Mouse (Mus musculus): Measurements from ENCODE around the gene Enah. TPM values are rescaled to one million over a fixed set of nuclear protein-coding genes. Genes with fewer than 3 reads are reported as not detected.

Enah gene
- 37.4 and 40.4 TPM in 2 replicates for polyA plus RNA-seq (2016; fragmentation: Nextera tagmentation; extraction: Ambion mirVana)

GRCm38 (mm10) chr1:182019926-182020801 is at the start of gene Enah:
Gene Enah (minus strand): TSS chr1:182019990.
- H3K4me2 ChIP-seq = peak within 1 kb of the TSS; percentile 70
- no peaks in the 10 kb centered on the region for H3K27me3 ChIP-seq
- H3K9ac ChIP-seq = peak within 1 kb of the TSS; percentile 100
- ATAC-seq (ENCODE audit: low FRiP score) = peak; percentile 87
- WGBS = under 1% methylated on average over 77 of the region's 109 CpGs
- H3K36me3 ChIP-seq (replicated peaks) = peaks cover 5% of the 10 kb centered on the region
- peak within 1 kb of the TSS; percentile 96 for H3K4me3 ChIP-seq (replicated peaks)
- H3K4me1 ChIP-seq = peaks cover 22% of the 10 kb centered on the region
- H3K27ac ChIP-seq = peak within 1 kb of the TSS; percentile 99
- no peaks in the 10 kb centered on the region for H3K9me3 ChIP-seq

GRCm38 (mm10) chr1:182068136-182068535 is 48.3 kb upstream of the Enah start:
- ATAC-seq (ENCODE audit: low FRiP score) = no peak
- Histone ChIP-seq H3K4me3 (replicated peaks) (no peak overlapping the region), H3K27me3 (no peaks in the 10 kb centered on the region), H3K4me2 (no peak overlapping the region), H3K9me3 (no peaks in the 10 kb centered on the region), H3K27ac (no peak overlapping the region), H3K9ac (no peak overlapping the region), H3K4me1 (no peaks in the 10 kb centered on the region), H3K36me3 (replicated peaks) (no peaks in the 10 kb centered on the region)
- WGBS = 92% methylated on average over 7 of the region's 7 CpGs

GRCm38 (mm10) chr1:182066527-182067465 is 47.0 kb upstream of the Enah start:
- Histone ChIP-seq H3K9me3 (no peaks in the 10 kb centered on the region), H3K4me1 (no peaks in the 10 kb centered on the region)
- WGBS = 81% methylated on average over 9 of the region's 9 CpGs

GRCm38 (mm10) chr1:182063716-182064115 is 43.9 kb upstream of the Enah start:
- no peaks in the 10 kb centered on the region for H3K27me3 ChIP-seq
- WGBS = 74% methylated on average over 8 of the region's 8 CpGs
- no peaks in the 10 kb centered on the region for H3K9me3 ChIP-seq
- no peak overlapping the region for H3K9ac ChIP-seq
- no peak overlapping the region for H3K27ac ChIP-seq
- no peak overlapping the region for H3K4me3 ChIP-seq (replicated peaks)
- H3K4me2 ChIP-seq = no peak overlapping the region
- no peak for ATAC-seq (ENCODE audit: low FRiP score)
- no peaks in the 10 kb centered on the region for H3K4me1 ChIP-seq
- H3K36me3 ChIP-seq (replicated peaks) = no peaks in the 10 kb centered on the region

More at GRCm38 (mm10) chr1:182066527-182067465, 47.0 kb upstream of the Enah start:
- no peak overlapping the region for H3K27ac ChIP-seq
- H3K9ac ChIP-seq = no peak overlapping the region
- no peaks in the 10 kb centered on the region for H3K36me3 ChIP-seq (replicated peaks)
- no peak overlapping the region for H3K4me3 ChIP-seq (replicated peaks)
- no peak overlapping the region for H3K4me2 ChIP-seq
- no peaks in the 10 kb centered on the region for H3K27me3 ChIP-seq
- ATAC-seq (ENCODE audit: low FRiP score) = no peak

GRCm38 (mm10) chr1:182062801-182063200 is 43.0 kb upstream of the Enah start:
- H3K9me3 ChIP-seq = no peaks in the 10 kb centered on the region
- H3K27ac ChIP-seq = no peak overlapping the region
- no peak overlapping the region for H3K4me3 ChIP-seq (replicated peaks)
- 98% methylated on average over 8 of the region's 8 CpGs for WGBS
- H3K4me1 ChIP-seq = no peaks in the 10 kb centered on the region
- H3K36me3 ChIP-seq (replicated peaks) = no peaks in the 10 kb centered on the region
- no peak for ATAC-seq (ENCODE audit: low FRiP score)
- H3K9ac ChIP-seq = no peak overlapping the region
- H3K27me3 ChIP-seq = no peaks in the 10 kb centered on the region
- H3K4me2 ChIP-seq = no peak overlapping the region

GRCm38 (mm10) chr1:182061203-182061602 is 41.4 kb upstream of the Enah start:
- Histone ChIP-seq H3K9me3 (no peaks in the 10 kb centered on the region), H3K9ac (no peak overlapping the region), H3K4me2 (no peak overlapping the region), H3K27me3 (no peaks in the 10 kb centered on the region), H3K36me3 (replicated peaks) (no peaks in the 10 kb centered on the region), H3K4me1 (no peaks in the 10 kb centered on the region), H3K4me3 (replicated peaks) (no peak overlapping the region), H3K27ac (no peak overlapping the region)
- 92% methylated on average over 4 of the region's 4 CpGs for WGBS
- no peak for ATAC-seq (ENCODE audit: low FRiP score)

- 90% methylated on average over 5 of the region's 5 CpGs for WGBS
These were observed 40.0 kb upstream of the Enah start for GRCm38 (mm10) chr1:182059806-182060205.

GRCm38 (mm10) chr1:182057998-182058397 is 38.2 kb upstream of the Enah start:
- Histone ChIP-seq H3K36me3 (replicated peaks) (no peaks in the 10 kb centered on the region), H3K4me3 (replicated peaks) (no peak overlapping the region), H3K9me3 (no peaks in the 10 kb centered on the region), H3K4me2 (no peak overlapping the region), H3K27ac (no peak overlapping the region), H3K27me3 (no peaks in the 10 kb centered on the region), H3K9ac (no peak overlapping the region), H3K4me1 (peaks cover 4% of the 10 kb centered on the region)
- no peak for ATAC-seq (ENCODE audit: low FRiP score)
- WGBS = 72% methylated on average over 6 of the region's 6 CpGs

More at GRCm38 (mm10) chr1:182059806-182060205, 40.0 kb upstream of the Enah start:
- Histone ChIP-seq H3K4me3 (replicated peaks) (no peak overlapping the region), H3K27ac (no peak overlapping the region), H3K4me2 (no peak overlapping the region), H3K9ac (no peak overlapping the region), H3K9me3 (no peaks in the 10 kb centered on the region), H3K27me3 (no peaks in the 10 kb centered on the region), H3K4me1 (no peaks in the 10 kb centered on the region), H3K36me3 (replicated peaks) (no peaks in the 10 kb centered on the region)
- no peak for ATAC-seq (ENCODE audit: low FRiP score)

GRCm38 (mm10) chr1:182055122-182055521 is 35.3 kb upstream of the Enah start:
- no peaks in the 10 kb centered on the region for H3K27me3 ChIP-seq
- no peaks in the 10 kb centered on the region for H3K36me3 ChIP-seq (replicated peaks)
- H3K4me3 ChIP-seq (replicated peaks) = no peak overlapping the region
- H3K4me2 ChIP-seq = no peak overlapping the region
- H3K27ac ChIP-seq = no peak overlapping the region
- no peak for ATAC-seq (ENCODE audit: low FRiP score)
- no peak overlapping the region for H3K9ac ChIP-seq
- no peaks in the 10 kb centered on the region for H3K9me3 ChIP-seq
- 72% methylated on average over 9 of the region's 9 CpGs for WGBS
- peaks cover 6% of the 10 kb centered on the region for H3K4me1 ChIP-seq

- no peak for ATAC-seq (ENCODE audit: low FRiP score)
These were observed 34.9 kb upstream of the Enah start for GRCm38 (mm10) chr1:182054651-182055050.

GRCm38 (mm10) chr1:182052973-182053372 is 33.2 kb upstream of the Enah start:
- no peak overlapping the region for H3K4me3 ChIP-seq (replicated peaks)
- no peaks in the 10 kb centered on the region for H3K27me3 ChIP-seq
- 57% methylated on average over 10 of the region's 10 CpGs for WGBS
- H3K4me2 ChIP-seq = no peak overlapping the region
- no peak overlapping the region for H3K27ac ChIP-seq
- H3K4me1 ChIP-seq = peaks cover 6% of the 10 kb centered on the region
- H3K9me3 ChIP-seq = no peaks in the 10 kb centered on the region
- H3K9ac ChIP-seq = no peak overlapping the region
- no peak for ATAC-seq (ENCODE audit: low FRiP score)
- no peaks in the 10 kb centered on the region for H3K36me3 ChIP-seq (replicated peaks)

More at GRCm38 (mm10) chr1:182054651-182055050, 34.9 kb upstream of the Enah start:
- 91% methylated on average over 6 of the region's 6 CpGs for WGBS
- no peaks in the 10 kb centered on the region for H3K36me3 ChIP-seq (replicated peaks)
- H3K4me2 ChIP-seq = no peak overlapping the region
- no peak overlapping the region for H3K9ac ChIP-seq
- H3K27ac ChIP-seq = no peak overlapping the region
- H3K27me3 ChIP-seq = no peaks in the 10 kb centered on the region
- peaks cover 6% of the 10 kb centered on the region for H3K4me1 ChIP-seq
- no peaks in the 10 kb centered on the region for H3K9me3 ChIP-seq
- no peak overlapping the region for H3K4me3 ChIP-seq (replicated peaks)

- H3K4me2 ChIP-seq = no peak overlapping the region
- 80% methylated on average over 7 of the region's 7 CpGs for WGBS
- peaks cover 6% of the 10 kb centered on the region for H3K4me1 ChIP-seq
- no peak for ATAC-seq (ENCODE audit: low FRiP score)
- H3K4me3 ChIP-seq (replicated peaks) = no peak overlapping the region
- H3K27me3 ChIP-seq = no peaks in the 10 kb centered on the region
- H3K36me3 ChIP-seq (replicated peaks) = no peaks in the 10 kb centered on the region
- H3K27ac ChIP-seq = no peak overlapping the region
- no peak overlapping the region for H3K9ac ChIP-seq
- H3K9me3 ChIP-seq = no peaks in the 10 kb centered on the region
These were observed 32.6 kb upstream of the Enah start for GRCm38 (mm10) chr1:182052385-182052784.

All from forebrain, embryonic 12.5 days (tissue).